Mouse (Mus musculus) MEL (cell line): ENCODE results near the gene Ctsl. TPM values are rescaled to one million over a fixed set of nuclear protein-coding genes. Genes with fewer than 3 reads are reported as not detected.

Experiments
- DNase-seq: peaks from one replicate; pipeline ENCODE4 v3.0.0; 2011; ENCODE audit warnings: low read depth, low spot score
- H3K27ac ChIP-seq: 2 replicates; pipeline ENCODE4 v1.5.1; 2012; ENCODE audit warnings: low read depth, mild to moderate bottlenecking, control low read depth, low read length, moderate library complexity; ENCODE audit not compliant: control insufficient read depth
- H3K27me3 ChIP-seq, 2 experiments: fragments of 150-350 bp in 1 of 2; sonication (generic) in 1 of 2; 2 replicates each; pipeline ENCODE4 v1.6.1; 2012; ENCODE audit warnings: low read length in 2 of 2, mild to moderate bottlenecking in 2 of 2, improper control_type of control experiment in 1 of 2, moderate library complexity in 1 of 2; ENCODE audit not compliant: insufficient read depth in 2 of 2, control insufficient read depth in 1 of 2
- H3K36me3 ChIP-seq, 2 experiments: 2 replicates each; pipeline ENCODE4 v1.6.1; 2012 to 2014; ENCODE audit warnings: low read length in 2 of 2, improper control_type of control experiment in 1 of 2, inconsistent platforms in 1 of 2, mild to moderate bottlenecking in 1 of 2; ENCODE audit not compliant: insufficient read depth in 2 of 2, control insufficient read depth in 1 of 2
- H3K4me1 ChIP-seq, 2 experiments: fragments of 150-350 bp in 1 of 2; sonication (generic) in 1 of 2; 2 replicates each; pipeline ENCODE4 v1.6.1; 2012; ENCODE audit warnings: low read length in 2 of 2, improper control_type of control experiment in 1 of 2, mild to moderate bottlenecking in 1 of 2; ENCODE audit not compliant: insufficient read depth in 2 of 2, control insufficient read depth in 1 of 2
- H3K4me3 ChIP-seq, 2 experiments: fragments of 150-350 bp in 1 of 2; sonication (generic) in 1 of 2; 2 replicates each; pipeline ENCODE4 v1.5.1; 2012; ENCODE audit warnings: low read depth in 2 of 2, low read length in 2 of 2, mild to moderate bottlenecking in 2 of 2, moderate library complexity in 2 of 2, control low read depth in 1 of 2, improper control_type of control experiment in 1 of 2; ENCODE audit not compliant: control insufficient read depth in 1 of 2, insufficient read depth in 1 of 2
- H3K79me2 ChIP-seq: 2 replicates; pipeline ENCODE4 v1.6.1; 2012; ENCODE audit warnings: mild to moderate bottlenecking, low read length, moderate library complexity; ENCODE audit not compliant: control insufficient read depth, poor library complexity, insufficient read depth
- H3K9ac ChIP-seq: 2 replicates; pipeline ENCODE4 v1.6.1; 2012; ENCODE audit warnings: low read depth, mild to moderate bottlenecking, control low read depth, low read length, moderate library complexity; ENCODE audit not compliant: control insufficient read depth, poor library complexity, severe bottlenecking
- H3K9me3 ChIP-seq: fragments of 150-350 bp; sonication (generic); replicated peaks from 2 replicates; pipeline ENCODE4 v1.6.1; 2012; ENCODE audit warnings: mild to moderate bottlenecking, low read length, improper control_type of control experiment, moderate library complexity; ENCODE audit not compliant: insufficient read depth
- BHLHE40 ChIP-seq: IDR thresholded peaks from 2 replicates; pipeline ENCODE4 v1.6.1; 2012; ENCODE audit warnings: low read depth, mild to moderate bottlenecking, inconsistent platforms, low read length, improper control_type of control experiment, borderline replicate concordance
- CHD2 ChIP-seq: IDR thresholded peaks from 2 replicates; pipeline ENCODE4 v1.6.1; 2011; ENCODE audit warnings: low read length, improper control_type of control experiment
- CTCF ChIP-seq, 3 experiments: IDR thresholded peaks in 2 of 3; conservative IDR thresholded peaks in 1 of 3; 2 replicates each; pipeline ENCODE4 v1.5.1; 2011 to 2012; ENCODE audit warnings: low read length in 3 of 3, low read depth in 2 of 3, mild to moderate bottlenecking in 2 of 3, improper control_type of control experiment in 1 of 3, inconsistent platforms in 1 of 3, mixed read lengths in 1 of 3, moderate library complexity in 1 of 3; ENCODE audit not compliant: control insufficient read depth in 1 of 3, insufficient read depth in 1 of 3, poor library complexity in 1 of 3, severe bottlenecking in 1 of 3
- E2F4 ChIP-seq: IDR thresholded peaks from 2 replicates; pipeline ENCODE4 v1.6.1; 2011; ENCODE audit warnings: low read depth, low read length, improper control_type of control experiment, borderline replicate concordance
- ETS1 ChIP-seq: IDR thresholded peaks from 2 replicates; pipeline ENCODE4 v1.6.1; 2012; ENCODE audit warnings: low read depth, mild to moderate bottlenecking, inconsistent platforms, low read length, improper control_type of control experiment, moderate library complexity
- MAX ChIP-seq: IDR thresholded peaks from 2 replicates; pipeline ENCODE4 v1.6.1; 2011; ENCODE audit warnings: low read length, improper control_type of control experiment
- MAZ ChIP-seq: IDR thresholded peaks from 2 replicates; pipeline ENCODE4 v1.6.1; 2012; ENCODE audit warnings: low read depth, mild to moderate bottlenecking, inconsistent platforms, low read length, improper control_type of control experiment
- POLR2AphosphoS2 ChIP-seq: IDR thresholded peaks from 2 replicates; pipeline ENCODE4 v1.6.1; 2011; ENCODE audit warnings: low read length, improper control_type of control experiment
- POLR2AphosphoS5 ChIP-seq: IDR thresholded peaks from 2 replicates; pipeline ENCODE4 v1.6.1; 2012; ENCODE audit warnings: low read depth, borderline replicate concordance, mild to moderate bottlenecking, inconsistent platforms, low read length, moderate library complexity, mixed read lengths
- RAD21 ChIP-seq: IDR thresholded peaks from 2 replicates; pipeline ENCODE4 v1.6.1; 2011; ENCODE audit warnings: mild to moderate bottlenecking, low read depth, low read length, improper control_type of control experiment
- RCOR1 ChIP-seq: IDR thresholded peaks from 2 replicates; pipeline ENCODE4 v1.6.1; 2012; ENCODE audit warnings: low read depth, mild to moderate bottlenecking, inconsistent platforms, low read length, improper control_type of control experiment
- SIN3A ChIP-seq: IDR thresholded peaks from 2 replicates; pipeline ENCODE4 v1.6.1; 2012; ENCODE audit warnings: low read length, improper control_type of control experiment, inconsistent platforms
- TBP ChIP-seq: IDR thresholded peaks from 2 replicates; pipeline ENCODE4 v1.8.0; 2011; ENCODE audit warnings: low read depth, low read length, improper control_type of control experiment
- TCF12 ChIP-seq: IDR thresholded peaks from 2 replicates; pipeline ENCODE4 v1.6.1; 2014; ENCODE audit warnings: low read depth, mild to moderate bottlenecking, inconsistent platforms, low read length, improper control_type of control experiment, moderate library complexity
- UBTF ChIP-seq: IDR thresholded peaks from 2 replicates; pipeline ENCODE4 v1.6.1; 2012; ENCODE audit warnings: low read depth, mild to moderate bottlenecking, inconsistent platforms, low read length, improper control_type of control experiment, moderate library complexity, borderline replicate concordance; ENCODE audit not compliant: insufficient read depth
- ZKSCAN1 ChIP-seq: IDR thresholded peaks from 2 replicates; pipeline ENCODE4 v1.6.1; 2012; ENCODE audit warnings: low read depth, mild to moderate bottlenecking, inconsistent platforms, low read length, improper control_type of control experiment, moderate library complexity
- ZMIZ1 ChIP-seq: IDR thresholded peaks from 2 replicates; pipeline ENCODE4 v1.6.1; 2012; ENCODE audit warnings: low read depth, mild to moderate bottlenecking, inconsistent platforms, low read length, improper control_type of control experiment, moderate library complexity
- ZNF384 ChIP-seq: IDR thresholded peaks from 2 replicates; pipeline ENCODE4 v1.6.1; 2012; ENCODE audit warnings: low read depth, mild to moderate bottlenecking, inconsistent platforms, low read length, improper control_type of control experiment
- polyA plus RNA-seq, 2 experiments: library from polyadenylated mRNA; stranded (reverse) in 1 of 2; unstranded in 1 of 2; fragments of >175 nt in 1 of 2; fragments of >200 nt in 1 of 2; gene quantifications; 2 replicates each; pipeline versions ENCODE4 v1.2.1 to v1.2.4; 2012; ENCODE audit warnings: low replicate concordance in 2 of 2, low read depth in 1 of 2; ENCODE audit not compliant: insufficient read length in 2 of 2, insufficient read depth in 1 of 2, missing spikeins in 1 of 2
- total RNA-seq: library from RNA; depleted of rRNA; stranded (reverse); fragments of 300-350 nt; gene quantifications from 2 replicates; pipeline ENCODE4 v1.2.3, GENCODE M21; 2012

Ctsl gene
- total and polyA plus RNA-seq, 3 experiments = 20.1 to 39.2 TPM; not detected in 1

GRCm38 (mm10) chr13:64359702-64360101 lies 11.0 kb downstream of the Ctsl start:
- Histone ChIP-seq H3K79me2 (no peaks in the 10 kb centered on the region), H3K27me3 (no peaks in the 10 kb centered on the region; a peak in 2 of 4 replicates), H3K4me3 (no peak overlapping the region), H3K4me1 (0 out of 4 replicates have a peak, but pooled peaks cover 0 to 3% of the 10 kb centered on the region in 2 experiments), H3K27ac (no peak overlapping the region), H3K36me3 (peaks cover under 1 to 2% of the 10 kb centered on the region in 2 experiments; a peak in 2 of 4 replicates), H3K9me3 (no peaks in the 10 kb centered on the region), H3K9ac (no peak overlapping the region)
- TF ChIP-seq UBTF (no peak), POLR2AphosphoS5 (no peak), CHD2 (no peak), MAZ (no peak), BHLHE40 (no peak), RAD21 (no peak), SIN3A (no peak), ETS1 (no peak), TCF12 (no peak), MAX (no peak), CTCF (IDR thresholded peaks at IDR 0.05 in 2 of 3, conservative IDR thresholded peaks at IDR 0.05 in 1 of 3; ENCODE audit: control insufficient read depth in 1 of 3, insufficient read depth in 1 of 3, low read depth in 2 of 3, low read length in 3 of 3, poor library complexity in 1 of 3, severe bottlenecking in 1 of 3) (no peak), ZNF384 (no peak), POLR2AphosphoS2 (no peak), E2F4 (no peak), ZMIZ1 (no peak), RCOR1 (no peak), ZKSCAN1 (no peak)
- no peak for DNase-seq

GRCm38 (mm10) chr13:64358476-64358875 lies 12.2 kb downstream of the Ctsl start:
- 0 out of 4 replicates have a peak, but pooled peaks cover 0 to 3% of the 10 kb centered on the region in 2 experiments for H3K4me1 ChIP-seq
- no peaks in the 10 kb centered on the region for H3K9me3 ChIP-seq
- no peaks in the 10 kb centered on the region for H3K79me2 ChIP-seq
- no peak for TF ChIP-seq MAX
- no peak for TF ChIP-seq BHLHE40
- TF ChIP-seq TBP = no peak
- no peak overlapping the region for H3K9ac ChIP-seq
- H3K4me3 ChIP-seq = no peak overlapping the region
- H3K27ac ChIP-seq = no peak overlapping the region
- no peak for DNase-seq
- H3K27me3 ChIP-seq = no peaks in the 10 kb centered on the region; a peak in 2 of 4 replicates
- no peaks in the 10 kb centered on the region for H3K36me3 ChIP-seq
